Mouse (Mus musculus) heart, postnatal 0 days (tissue): ENCODE measurements around the gene Mysm1. TPM values are rescaled to one million over a fixed set of nuclear protein-coding genes. Genes with fewer than 3 reads are reported as not detected.

Experiments used
- ATAC-seq: fragments of 200-750 bp; cut with Nextera tagmentation; 2 replicates; pipeline ENCODE4 v1.8.0; 2017; ENCODE audit warnings: low read depth, moderate number of reproducible peaks, moderate library complexity; ENCODE audit not compliant: insufficient read depth
- DNase-seq: peaks from one replicate; pipeline ENCODE4 v3.0.0-alpha.2; 2016; ENCODE audit warnings: low spot score
- H3K27ac ChIP-seq: fragments of 300-500 bp; sonication (generic); 2 replicates; pipeline ENCODE4 v1.5.1; 2014; ENCODE audit warnings: low read depth, mild to moderate bottlenecking
- H3K27me3 ChIP-seq: fragments of 300-500 bp; sonication (generic); 2 replicates; pipeline ENCODE4 v1.6.1; 2014; ENCODE audit warnings: low read length, mixed read lengths; ENCODE audit not compliant: control insufficient read depth, insufficient read depth
- H3K36me3 ChIP-seq: fragments of 300-500 bp; sonication (generic); replicated peaks from 2 replicates; pipeline ENCODE4 v1.6.1; 2014; ENCODE audit warnings: low read length, mixed read lengths; ENCODE audit not compliant: control insufficient read depth, insufficient read depth
- H3K4me1 ChIP-seq: fragments of 300-500 bp; sonication (generic); 2 replicates; pipeline ENCODE4 v1.6.1; 2014; ENCODE audit warnings: antibody characterized with exemption; ENCODE audit not compliant: control insufficient read depth, insufficient read depth
- H3K4me2 ChIP-seq: fragments of 300-500 bp; sonication (generic); 2 replicates; pipeline ENCODE4 v1.6.1; 2014; ENCODE audit warnings: low read depth, mild to moderate bottlenecking, low read length, moderate library complexity
- H3K4me3 ChIP-seq: fragments of 300-500 bp; sonication (generic); 2 replicates; pipeline ENCODE4 v1.5.1; 2014; ENCODE audit warnings: low read depth, low read length
- H3K9ac ChIP-seq: fragments of 300-500 bp; sonication (generic); replicated peaks from 2 replicates; pipeline ENCODE4 v1.6.1; 2014; ENCODE audit warnings: low read depth, low read length, mixed read lengths
- H3K9me3 ChIP-seq: fragments of 300-500 bp; sonication (generic); replicated peaks from 2 replicates; pipeline ENCODE4 v1.6.1; 2016; ENCODE audit warnings: low read length; ENCODE audit not compliant: control insufficient read depth
- CTCF ChIP-seq: IDR thresholded peaks from 2 replicates; pipeline ENCODE4 v1.5.1; 2016; ENCODE audit warnings: antibody characterized with exemption, control low read depth, low read depth
- EP300 ChIP-seq: IDR thresholded peaks from 2 replicates; pipeline ENCODE4 v1.6.1; 2016; ENCODE audit warnings: antibody characterized with exemption, low read depth
- WGBS: fragments of 180-500 bp; shearing (Covaris S2); extraction: QIAGEN DNeasy Blood & Tissue Kit; methylation state at CpG from one replicate; pipeline ENCODE4 v1.1.7; 2014; 5-methylcytosine and 5-hydroxymethylcytosine counted together
- polyA plus RNA-seq: library from polyadenylated mRNA; unstranded; fragments of >200 nt; fragmentation: Nextera tagmentation; extraction: Ambion mirVana; gene quantifications from 2 replicates; pipeline ENCODE4 v1.2.1, GENCODE M21; 2015
- total RNA-seq: library from RNA; depleted of rRNA; stranded (reverse); fragments of >200 nt; gene quantifications from 2 replicates; pipeline ENCODE4 v1.2.3, GENCODE M21; 2014; ENCODE audit warnings: low replicate concordance; rRNA removed

The Mysm1 gene
- total RNA-seq (9.0 and 11.1 TPM in 2 replicates), polyA plus RNA-seq (12.3 and 13.7 TPM in 2 replicates)

DNA sequence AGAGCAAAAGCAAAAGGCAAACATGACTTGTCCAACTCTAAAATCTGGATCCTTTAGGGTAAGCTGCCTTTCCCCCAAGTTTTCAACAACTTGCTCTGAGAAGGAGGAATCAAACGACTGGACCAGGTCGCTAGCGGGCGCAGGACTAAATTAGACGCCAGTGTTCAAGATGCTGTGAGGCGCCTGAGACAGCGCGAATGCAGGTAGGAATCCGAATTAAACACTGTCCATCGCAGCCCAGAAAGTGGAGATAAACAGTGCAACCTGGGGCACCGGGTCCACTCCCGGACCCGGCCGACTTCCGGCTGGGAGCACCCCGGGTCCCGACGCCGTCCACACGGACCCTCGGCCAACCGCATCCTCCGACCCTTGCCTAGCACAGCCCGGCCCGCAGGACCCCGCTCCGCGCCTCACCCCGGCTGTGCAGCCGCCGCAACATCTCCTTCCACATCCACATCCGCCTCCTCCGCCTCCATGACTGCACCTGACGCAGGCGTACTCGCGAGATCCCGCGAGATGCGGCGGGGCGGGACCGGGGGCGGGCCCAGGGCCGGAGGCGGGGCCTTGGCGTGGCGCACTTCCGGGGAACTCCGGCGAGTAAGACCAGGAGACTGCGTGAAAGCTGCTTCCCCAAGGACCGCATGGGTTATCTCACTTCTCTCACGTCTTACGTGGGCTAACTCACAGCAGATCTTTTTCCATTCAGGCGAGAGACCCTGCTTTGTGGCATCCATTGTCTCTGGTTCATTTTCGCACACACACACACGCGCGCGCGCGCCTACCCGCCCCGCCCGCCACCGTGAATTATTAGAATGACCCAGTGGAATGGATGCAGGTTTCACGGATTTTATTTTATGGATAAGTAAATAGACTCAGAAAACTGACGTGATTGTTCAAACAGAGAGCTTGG is at the start of gene Mysm1:
Gene Mysm1 (minus strand): TSS at position 511 of the 910 bp plus-strand sequence.
- Histone ChIP-seq H3K4me3 (peak within 1 kb of the TSS; percentile 92), H3K36me3 (peaks cover 20% of the 10 kb centered on the region), H3K4me2 (peak within 1 kb of the TSS; percentile 79), H3K4me1 (peaks cover 9% of the 10 kb centered on the region), H3K9ac (peak within 1 kb of the TSS; percentile 81), H3K9me3 (no peaks in the 10 kb centered on the region), H3K27ac (peak within 1 kb of the TSS; percentile 70), H3K27me3 (no peaks in the 10 kb centered on the region)
- WGBS: under 1% methylated on average over 69 of the region's 69 CpGs
- TF ChIP-seq EP300 (peak; percentile 93), CTCF (no peak)
- DNase-seq (peak; percentile 82), ATAC-seq (peak; percentile 99)

DNA sequence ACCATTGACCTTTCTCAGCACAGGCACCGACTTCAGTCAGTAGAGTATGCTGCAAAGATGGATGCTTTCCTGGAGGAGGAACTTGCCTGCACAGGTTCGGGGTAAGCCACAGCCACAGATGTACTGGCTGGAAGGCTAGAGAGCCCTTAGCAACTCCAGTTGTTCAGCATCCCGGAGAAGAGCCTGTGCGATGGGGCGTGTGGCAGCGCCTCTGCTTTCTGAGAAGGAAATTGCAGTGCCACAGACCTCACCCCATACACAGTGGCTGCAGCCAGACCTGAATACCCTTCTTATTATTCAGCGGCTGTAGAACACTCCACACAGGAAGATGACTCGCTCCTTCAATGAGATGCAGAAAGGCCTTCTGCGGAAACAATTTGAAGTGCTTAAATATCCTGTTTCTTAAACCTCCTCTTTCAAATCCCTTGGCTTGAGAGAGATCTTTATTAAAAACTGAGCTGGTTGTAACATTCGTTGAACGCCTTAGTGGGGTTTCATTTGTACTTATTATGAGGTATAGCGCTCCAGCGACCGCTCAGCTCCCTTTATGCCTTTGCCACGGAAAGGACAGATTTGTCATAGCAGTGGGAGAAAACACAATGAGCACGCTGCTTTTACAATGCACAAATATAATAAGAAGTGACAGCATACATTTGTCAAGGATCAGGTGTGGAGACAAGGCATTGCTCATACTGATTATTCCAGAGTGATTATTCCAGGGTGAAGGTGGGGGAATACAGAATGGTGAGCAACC is 47.1 kb upstream of the Mysm1 start:
- no peak overlapping the region for H3K4me2 ChIP-seq
- no peak overlapping the region for H3K9ac ChIP-seq
- H3K4me3 ChIP-seq: no peak overlapping the region
- WGBS: 75% methylated on average over 16 of the region's 16 CpGs
- no peak for ATAC-seq
- no peaks in the 10 kb centered on the region for H3K4me1 ChIP-seq
- no peaks in the 10 kb centered on the region for H3K9me3 ChIP-seq
- H3K27me3 ChIP-seq: no peaks in the 10 kb centered on the region
- no peaks in the 10 kb centered on the region for H3K36me3 ChIP-seq
- no peak for DNase-seq
- TF ChIP-seq CTCF (no peak), EP300 (no peak)
- no peak overlapping the region for H3K27ac ChIP-seq

DNA sequence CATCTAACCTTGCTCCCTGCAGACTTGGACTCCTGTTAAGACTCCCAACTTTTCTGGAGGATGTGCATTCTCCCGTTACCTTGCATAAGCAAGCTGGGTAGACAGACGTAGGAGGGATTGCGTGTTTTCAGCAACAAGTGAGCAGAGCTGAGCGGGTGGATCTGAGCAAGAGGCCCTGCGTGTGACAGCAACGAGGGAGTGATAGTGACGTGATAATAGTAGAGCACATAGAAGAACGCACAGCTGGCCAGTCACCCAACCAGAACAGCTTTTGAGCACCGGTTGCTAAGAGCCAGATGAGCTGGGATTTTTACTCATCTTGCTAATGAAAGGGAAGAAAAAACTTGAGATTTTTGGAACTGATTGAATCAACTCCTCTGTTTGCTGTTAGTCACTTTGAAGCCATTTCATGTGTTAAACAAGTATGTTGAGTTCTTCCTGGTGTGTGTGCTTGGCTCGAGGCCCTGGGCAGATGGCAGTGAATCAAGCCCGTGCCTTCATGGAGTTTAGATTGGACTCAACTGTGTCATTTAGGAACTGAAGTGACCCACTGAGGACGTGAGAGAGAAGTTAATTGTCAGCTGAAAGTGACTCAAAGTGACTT is 44.6 kb upstream of the Mysm1 start:
- DNase-seq (no peak), ATAC-seq (no peak)
- no peak overlapping the region for H3K4me2 ChIP-seq
- no peak overlapping the region for H3K4me3 ChIP-seq
- no peak overlapping the region for H3K9ac ChIP-seq
- no peaks in the 10 kb centered on the region for H3K4me1 ChIP-seq
- no peak for TF ChIP-seq CTCF
- TF ChIP-seq EP300: no peak
- no peaks in the 10 kb centered on the region for H3K27me3 ChIP-seq
- H3K36me3 ChIP-seq: no peaks in the 10 kb centered on the region
- 71% methylated on average over 12 of the region's 12 CpGs for WGBS
- no peaks in the 10 kb centered on the region for H3K9me3 ChIP-seq
- no peak overlapping the region for H3K27ac ChIP-seq

DNA sequence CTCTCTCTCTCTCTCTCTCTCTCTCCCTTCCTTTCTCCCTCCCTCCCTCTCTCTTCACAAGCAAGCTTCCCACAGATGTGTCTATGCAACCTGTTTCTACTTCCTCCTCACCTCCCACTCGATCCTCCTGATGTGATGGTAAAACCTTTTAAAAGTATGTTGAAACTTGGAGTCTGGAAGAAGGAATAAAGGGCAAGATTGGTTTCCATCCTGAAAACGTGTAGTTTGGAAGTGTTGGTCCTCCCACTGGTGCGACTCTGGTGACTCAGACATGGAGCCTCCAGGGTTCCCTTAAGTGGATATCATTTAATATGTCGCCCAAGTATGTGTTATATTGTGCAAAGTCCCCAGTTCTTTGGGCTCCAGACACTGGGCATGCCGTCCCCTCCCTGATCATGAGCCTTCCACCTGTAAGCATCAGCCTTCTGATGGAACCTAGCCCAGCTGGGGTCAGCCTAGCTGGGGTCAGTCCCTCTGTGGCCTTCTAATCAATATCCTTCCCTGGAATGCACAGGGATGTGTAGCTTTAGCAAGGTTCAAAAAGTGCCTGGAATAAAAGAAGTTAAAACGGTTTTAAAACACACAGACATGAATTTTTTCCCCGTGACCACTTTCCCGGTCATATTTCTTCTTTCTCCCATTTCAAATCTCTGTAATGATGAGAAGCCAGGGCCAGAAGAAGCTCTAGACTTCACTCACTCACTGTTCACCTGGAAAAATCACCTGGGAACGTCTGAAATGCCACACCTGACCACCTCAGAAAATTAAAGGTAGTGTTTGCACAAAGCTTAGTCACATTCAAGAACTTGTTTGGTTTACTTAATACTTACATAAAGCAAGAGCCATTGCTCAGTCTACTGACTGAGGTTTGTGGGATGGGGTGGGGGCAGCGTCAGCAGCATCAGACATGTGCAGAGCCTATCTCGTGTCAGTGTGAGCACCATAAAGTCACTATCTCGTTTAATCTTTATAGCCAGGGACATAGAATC is 43.0 kb upstream of the Mysm1 start:
- no peak overlapping the region for H3K4me3 ChIP-seq
- no peaks in the 10 kb centered on the region for H3K36me3 ChIP-seq
- TF ChIP-seq CTCF (no peak), EP300 (no peak)
- no peaks in the 10 kb centered on the region for H3K9me3 ChIP-seq
- no peak for DNase-seq
- no peak overlapping the region for H3K4me2 ChIP-seq
- no peaks in the 10 kb centered on the region for H3K4me1 ChIP-seq
- H3K9ac ChIP-seq: no peak overlapping the region
- no peak for ATAC-seq
- no peaks in the 10 kb centered on the region for H3K27me3 ChIP-seq
- no peak overlapping the region for H3K27ac ChIP-seq
- 73% methylated on average over 12 of the region's 12 CpGs for WGBS
